Mouse (Mus musculus) gastrocnemius, adult 18-20 months (tissue): ENCODE data around the gene Smurf2. TPM values are rescaled to one million over a fixed set of nuclear protein-coding genes. Genes with fewer than 3 reads are reported as not detected.
A peak's percentile ranks its signal among the peaks of the same experiment; 100 is the strongest.
"Not testable (repeated sequence)": the region's sequence is repeated elsewhere in the genome, so short reads cannot be mapped to it uniquely, and the experiment has no call there.

Source experiments
- DNase-seq: peaks from one replicate; pipeline ENCODE4 v3.0.0; 2021; ENCODE audit warnings: low spot score
- total RNA-seq, 2 experiments: library from RNA; stranded (reverse); gene quantifications; 2 replicates each; pipeline ENCODE4 v1.2.3; 2021

Gene Smurf2
- total RNA-seq, 2 experiments from 2014 or later: 24.5 to 29.5 TPM

DNA sequence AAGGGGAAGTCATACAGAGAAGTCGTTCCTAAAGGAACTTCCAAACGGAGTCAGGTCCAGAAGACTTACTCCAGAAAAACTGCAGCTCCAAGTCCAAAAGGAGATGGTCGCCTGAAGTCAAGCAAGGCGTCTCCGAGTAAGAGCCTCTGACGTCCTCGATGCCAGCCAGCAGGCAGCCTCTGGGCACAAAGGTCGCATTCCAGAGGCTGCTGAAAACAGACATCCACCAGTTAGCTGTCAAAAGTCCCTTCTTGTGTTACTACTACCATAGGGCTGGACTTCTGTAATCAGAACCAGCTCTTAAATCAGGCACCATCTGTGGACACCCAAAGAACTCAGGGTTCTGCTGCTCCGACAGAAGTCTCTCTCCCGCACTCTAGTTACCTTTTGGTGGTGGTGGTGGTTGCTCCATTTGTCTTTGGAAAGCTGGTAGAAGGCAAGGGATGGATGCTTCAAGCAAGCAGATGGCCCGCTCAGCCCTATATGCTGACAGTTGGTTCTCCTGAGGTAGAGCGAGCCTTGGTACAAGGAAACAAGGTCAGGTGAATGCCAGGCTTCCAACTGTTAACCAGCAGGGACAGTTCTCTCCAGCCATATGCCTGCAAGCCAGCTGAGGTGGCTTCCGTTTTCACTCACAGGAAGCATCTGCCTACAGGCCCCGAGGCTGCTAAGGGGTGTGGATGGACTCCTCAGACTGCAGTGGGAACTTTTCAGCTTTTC is 105.8 kb downstream of the Smurf2 start:
- DNase-seq: no peak

GRCm38 (mm10) chr11:106812410-106813136 is 107.9 kb downstream of the Smurf2 start:
- no peak for DNase-seq

- DNase-seq: not testable (repeated sequence)
These were observed 113.1 kb downstream of the Smurf2 start for GRCm38 (mm10) chr11:106807442-106807841.

DNA sequence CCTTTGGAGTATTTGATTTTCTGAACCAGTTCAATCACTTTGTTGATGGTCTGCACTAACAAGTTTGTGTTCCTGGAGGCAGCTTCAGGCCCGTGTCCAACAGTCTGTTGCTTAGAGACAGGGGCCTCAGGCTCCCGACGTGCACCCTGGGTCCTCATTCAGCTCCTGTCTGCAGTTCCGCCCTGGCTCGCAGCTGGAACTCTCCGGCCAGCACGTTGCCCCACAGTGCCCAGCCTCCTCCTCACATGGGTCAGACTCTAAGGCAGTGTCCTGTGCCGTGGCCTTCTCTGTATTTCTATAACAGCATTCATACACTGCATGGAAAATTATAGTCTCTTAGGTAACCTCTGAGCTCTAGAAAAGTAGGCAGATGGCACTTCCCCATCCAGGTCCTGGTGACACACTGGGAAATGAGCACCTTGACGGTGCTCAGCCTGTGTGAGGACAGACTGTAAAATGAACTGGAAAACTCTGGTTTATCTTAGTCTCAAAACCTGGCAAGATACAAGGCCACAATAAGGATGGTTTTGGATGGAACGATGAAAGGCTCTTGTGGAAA is 118.4 kb downstream of the Smurf2 start:
- DNase-seq: no peak

GRCm38 (mm10) chr11:106795679-106796078 is 124.8 kb downstream of the Smurf2 start:
- no peak for DNase-seq

GRCm38 (mm10) chr11:106793846-106794245 is 126.7 kb downstream of the Smurf2 start:
- DNase-seq: no peak

DNA sequence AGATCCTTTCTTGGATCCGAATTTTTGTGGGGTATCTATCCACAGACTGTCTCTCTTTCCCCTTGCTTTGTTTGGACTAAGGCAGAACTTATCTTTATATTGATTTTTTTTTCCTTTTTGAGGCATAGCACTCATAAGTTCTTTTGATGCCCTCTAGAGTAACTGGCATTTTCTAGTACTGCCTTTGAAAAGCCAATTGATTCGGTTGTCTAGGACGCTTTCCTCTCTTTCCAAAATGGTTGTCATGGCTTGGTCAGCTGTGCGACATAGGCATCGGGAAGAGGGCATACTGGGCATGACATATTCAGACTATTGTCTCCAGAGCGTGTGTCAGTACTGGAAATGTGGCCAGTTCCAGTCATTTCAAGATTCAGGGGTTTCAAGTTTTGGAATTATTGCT is 130.9 kb downstream of the Smurf2 start:
- DNase-seq: no peak

GRCm38 (mm10) chr11:106788775-106789459 is 131.6 kb downstream of the Smurf2 start, which contains the start of the genes Ddx5 and Cep95:
TSS of gene Ddx5 (minus strand) at chr11:106789185.
TSS of gene Cep95 (plus strand) at chr11:106789252.
- DNase-seq: peak; percentile 98

GRCm38 (mm10) chr11:106788026-106788774 is 132.3 kb downstream of the Smurf2 start:
- DNase-seq: peak; percentile 98

GRCm38 (mm10) chr11:106787131-106788025 is 133.1 kb downstream of the Smurf2 start:
- DNase-seq: peak; percentile 93

GRCm38 (mm10) chr11:106785043-106785442 is 135.5 kb downstream of the Smurf2 start:
- no peak for DNase-seq

DNA sequence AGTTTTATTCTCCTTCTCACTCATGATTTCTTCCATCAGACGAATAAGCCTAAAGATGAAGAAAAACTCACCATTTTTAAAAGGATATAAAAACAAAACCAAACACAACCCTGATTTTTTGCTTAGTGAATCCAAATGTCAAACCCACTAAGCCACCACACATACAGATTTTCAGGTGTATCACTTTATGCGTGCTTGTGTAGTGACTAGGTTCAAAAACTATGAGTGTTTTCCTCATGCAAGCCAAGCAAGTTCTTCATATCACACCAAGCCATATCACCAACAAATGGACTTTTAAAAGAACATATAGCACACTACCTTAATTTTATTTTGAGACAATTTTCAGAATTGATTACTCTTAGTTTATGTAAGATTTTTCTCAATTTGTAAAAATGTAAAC is 136.0 kb downstream of the Smurf2 start:
- no peak for DNase-seq

DNA sequence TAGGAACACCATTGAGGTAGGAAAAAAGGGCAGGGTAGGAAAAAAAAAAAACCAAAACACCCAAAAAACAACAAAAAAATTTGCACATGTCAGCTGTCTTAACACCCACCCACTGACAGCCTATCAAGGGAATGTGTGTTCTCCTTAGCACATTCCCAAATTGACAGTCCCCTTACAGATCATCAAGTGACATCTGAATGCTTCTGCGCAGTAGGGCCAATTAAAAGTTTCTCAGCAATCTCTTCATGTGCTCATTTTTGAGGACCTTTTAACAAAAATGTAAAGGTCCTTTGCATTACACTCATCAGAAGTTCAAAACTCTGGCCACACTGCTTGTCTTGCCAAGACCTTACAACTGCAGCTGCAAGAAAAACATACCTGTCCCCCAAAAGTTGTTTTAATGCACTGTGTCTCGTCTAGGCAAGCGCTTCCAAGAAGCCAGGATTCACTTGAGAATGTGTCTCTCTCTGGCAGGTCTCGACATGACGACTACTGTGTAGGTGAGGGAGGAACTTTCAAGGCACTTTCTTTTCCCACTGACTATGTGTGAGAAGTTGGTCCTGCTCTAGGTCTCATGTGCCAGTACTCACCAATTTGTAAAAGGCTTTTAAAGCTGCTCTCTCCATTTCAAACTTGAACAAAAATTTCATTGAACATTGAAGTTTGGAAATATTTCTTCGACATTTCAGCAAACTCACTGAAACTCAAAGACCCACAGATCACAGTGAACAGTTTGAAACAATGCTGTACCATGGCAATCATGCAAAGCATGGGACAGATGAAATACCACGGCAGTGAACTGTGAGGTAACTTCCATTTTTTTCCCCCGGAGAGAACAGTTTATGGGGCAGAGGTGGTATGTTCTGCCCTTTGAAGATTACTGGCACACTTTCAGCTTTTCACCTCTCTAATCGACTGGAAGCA is 137.4 kb downstream of the Smurf2 start:
- DNase-seq: no peak

GRCm38 (mm10) chr11:106782271-106782670 is 138.2 kb downstream of the Smurf2 start:
- not testable (repeated sequence) for DNase-seq

DNA sequence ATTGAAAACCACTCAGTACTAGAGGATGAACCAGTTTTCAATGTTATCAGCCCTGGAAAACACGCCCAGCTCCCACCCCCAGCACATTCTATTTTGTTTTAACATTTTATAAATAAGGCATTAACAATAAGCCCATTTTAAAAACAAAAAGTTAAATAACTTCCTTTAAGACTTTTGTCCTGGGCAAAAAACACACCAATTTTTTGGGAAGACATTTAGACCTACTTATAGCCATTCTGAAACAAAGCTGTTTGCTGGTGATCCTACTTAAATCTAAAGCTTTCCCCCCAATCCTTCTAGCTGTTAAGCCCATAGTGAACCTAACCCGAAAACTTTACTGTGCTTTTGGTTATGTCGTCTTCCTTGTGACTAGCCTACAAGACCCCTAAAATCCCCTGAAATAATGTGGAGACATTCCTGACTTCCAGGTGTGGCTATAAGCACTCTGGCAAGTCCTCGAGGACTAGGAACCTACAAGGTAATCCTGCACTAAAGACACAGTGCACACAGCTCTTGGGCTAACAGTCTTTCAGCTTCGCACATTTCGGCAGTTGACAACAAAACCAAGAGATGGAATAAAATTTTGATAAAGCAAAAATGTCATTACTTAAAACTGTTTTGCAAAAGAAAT is 139.8 kb downstream of the Smurf2 start:
- DNase-seq: no peak

- DNase-seq: no peak
These were observed 140.5 kb downstream of the Smurf2 start for GRCm38 (mm10) chr11:106780089-106780425.

- peak; percentile 89 for DNase-seq
These were observed 141.0 kb downstream of the Smurf2 start, which contains the start of gene Polg2 for GRCm38 (mm10) chr11:106779388-106780088. TSS of gene Polg2 (minus strand) at chr11:106779537.
